Mouse (Mus musculus) heart, postnatal 36 days (tissue): Measurements from ENCODE around the gene Apol7b. TPM values are rescaled to one million over a fixed set of nuclear protein-coding genes. Genes with fewer than 3 reads are reported as not detected.
"Not testable (repeated sequence)": the region's sequence is repeated elsewhere in the genome, so short reads cannot be mapped to it uniquely, and the experiment has no call there.

ENCODE experiments used
- DNase-seq, 2 experiments: peaks; one replicate each; pipeline ENCODE4 v3.0.0; 2021 to 2022
- intact Hi-C: fragments of 180-260 bp; cut with DNase I; formaldehyde crosslinking; loops from one replicate; pipeline ENCODE4 v1.15.1; 2025
- total RNA-seq, 2 experiments: library from RNA; stranded (reverse); gene quantifications; 2 replicates each; pipeline ENCODE4 v1.2.3; 2021

Gene Apol7b
- total RNA-seq, 2 experiments from 2014 or later: 0.49 TPM; not detected in 1

GRCm38 (mm10) chr15:77393832-77394231 lies 53.5 kb downstream of the Apol7b start:
- intact Hi-C loops, DNase-seq: not testable (repeated sequence)

- DNase-seq: no peak
- intact Hi-C loops: no loop called here
Measured at GRCm38 (mm10) chr15:77387462-77387861, 59.8 kb downstream of the Apol7b start.

GRCm38 (mm10) chr15:77384340-77385030 lies 62.8 kb downstream of the Apol7b start:
- intact Hi-C loops: no loop called here
- DNase-seq: no peak

- intact Hi-C loops: no loop called here
- no peak for DNase-seq
Measured at GRCm38 (mm10) chr15:77382880-77383279, 64.4 kb downstream of the Apol7b start.

- no peak for DNase-seq
- intact Hi-C loops: no loop called here
Measured at GRCm38 (mm10) chr15:77382271-77382850, 64.9 kb downstream of the Apol7b start.

GRCm38 (mm10) chr15:77381481-77381880 lies 65.8 kb downstream of the Apol7b start:
- intact Hi-C loops: no loop called here
- no peak for DNase-seq

- DNase-seq: no peak
- intact Hi-C loops: no loop called here
Measured at GRCm38 (mm10) chr15:77379921-77380320, 67.4 kb downstream of the Apol7b start.

GRCm38 (mm10) chr15:77377419-77377818 lies 69.9 kb downstream of the Apol7b start:
- DNase-seq: no peak
- intact Hi-C loops: no loop called here

GRCm38 (mm10) chr15:77376920-77377319 lies 70.4 kb downstream of the Apol7b start:
- DNase-seq: no peak
- intact Hi-C loops: no loop called here

Other genes starting within 250 kb of the Apol7b start
- gene Rbfox2, start 140.5 kb downstream of the Apol7b start, total RNA-seq: 100 to 1,000 TPM in 1 of 2 experiments, 10 to 100 TPM in 1; 91.7 to 107 TPM
- gene Apol7a, start 48.4 kb downstream of the Apol7b start, total RNA-seq: under 1 TPM; 0.11 to 0.17 TPM
- under 1 TPM in 1 of 2 experiments, not detected in 1; 0.27 TPM for gene Apol9a, start 36.4 kb downstream of the Apol7b start, total RNA-seq
- gene Apol10a, start 29.6 kb upstream of the Apol7b start, total RNA-seq: not detected
- not detected for gene Apol11a, start 60.8 kb upstream of the Apol7b start, total RNA-seq
- gene Apol7c, start 85.8 kb upstream of the Apol7b start, total RNA-seq: not detected
- gene 1700025B11Rik, start 114.4 kb upstream of the Apol7b start, total RNA-seq: not detected
- 1 to 10 TPM; 1.6 to 1.7 TPM for gene Apol10b, start 148.6 kb upstream of the Apol7b start, total RNA-seq
- gene Gm36245, start 151.8 kb upstream of the Apol7b start, total RNA-seq: not detected
- gene Apol11b, start 195.8 kb upstream of the Apol7b start, total RNA-seq: 1 to 10 TPM; 1.8 to 2.6 TPM